Mouse (Mus musculus) fibroblast of lung, adult 2 months (primary cell): Measurements from ENCODE around the gene Prokr1.
A peak's percentile ranks its signal among the peaks of the same experiment; 100 is the strongest.

Source experiments
- DNase-seq: peaks from one replicate; pipeline ENCODE4 v3.0.0-alpha.2; 2011; ENCODE audit warnings: low read depth

Prokr1 gene

GRCm38 (mm10) chr6:87567686-87568593 lies 22.6 kb downstream of the Prokr1 start:
- no peak for DNase-seq

GRCm38 (mm10) chr6:87565166-87565565 lies 25.4 kb downstream of the Prokr1 start:
- DNase-seq = peak; percentile 61

- no peak for DNase-seq
These were observed 26.2 kb downstream of the Prokr1 start for GRCm38 (mm10) chr6:87564356-87564755.

GRCm38 (mm10) chr6:87553724-87554123 lies 36.8 kb downstream of the Prokr1 start:
- DNase-seq = no peak

- DNase-seq = no peak
These were observed 38.3 kb downstream of the Prokr1 start for GRCm38 (mm10) chr6:87552054-87552807.

- no peak for DNase-seq
These were observed 42.7 kb downstream of the Prokr1 start for GRCm38 (mm10) chr6:87547836-87548235.

- DNase-seq = no peak
These were observed 43.1 kb downstream of the Prokr1 start for GRCm38 (mm10) chr6:87547431-87547830.

- DNase-seq = no peak
These were observed 45.0 kb downstream of the Prokr1 start for GRCm38 (mm10) chr6:87545331-87546217.

- no peak for DNase-seq
These were observed 48.5 kb downstream of the Prokr1 start for GRCm38 (mm10) chr6:87542027-87542426.

GRCm38 (mm10) chr6:87541171-87541571 lies 49.4 kb downstream of the Prokr1 start:
- no peak for DNase-seq

GRCm38 (mm10) chr6:87538376-87539270 lies 51.9 kb downstream of the Prokr1 start:
- DNase-seq = no peak

GRCm38 (mm10) chr6:87537678-87538077 lies 52.9 kb downstream of the Prokr1 start:
- no peak for DNase-seq

- no peak for DNase-seq
These were observed 54.3 kb downstream of the Prokr1 start for GRCm38 (mm10) chr6:87536270-87536669.

- no peak for DNase-seq
These were observed 54.9 kb downstream of the Prokr1 start for GRCm38 (mm10) chr6:87535651-87536050.

GRCm38 (mm10) chr6:87534855-87535575 lies 55.5 kb downstream of the Prokr1 start:
- DNase-seq = no peak

- no peak for DNase-seq
These were observed 57.4 kb downstream of the Prokr1 start, which contains the start of gene Arhgap25 for GRCm38 (mm10) chr6:87532953-87533710. Gene Arhgap25, minus strand, starts transcription at chr6:87533259.

GRCm38 (mm10) chr6:87531456-87532015 lies 59.0 kb downstream of the Prokr1 start:
- no peak for DNase-seq

GRCm38 (mm10) chr6:87530386-87530785 lies 60.2 kb downstream of the Prokr1 start:
- no peak for DNase-seq
